Mouse (Mus musculus): ENCODE measurements around the gene Tmcc3. TPM values are rescaled to one million over a fixed set of nuclear protein-coding genes. Genes with fewer than 3 reads are reported as not detected.

The Tmcc3 gene
- total RNA-seq, 2 experiments from 2014 or later = 25.7 to 31.5 TPM

DNA sequence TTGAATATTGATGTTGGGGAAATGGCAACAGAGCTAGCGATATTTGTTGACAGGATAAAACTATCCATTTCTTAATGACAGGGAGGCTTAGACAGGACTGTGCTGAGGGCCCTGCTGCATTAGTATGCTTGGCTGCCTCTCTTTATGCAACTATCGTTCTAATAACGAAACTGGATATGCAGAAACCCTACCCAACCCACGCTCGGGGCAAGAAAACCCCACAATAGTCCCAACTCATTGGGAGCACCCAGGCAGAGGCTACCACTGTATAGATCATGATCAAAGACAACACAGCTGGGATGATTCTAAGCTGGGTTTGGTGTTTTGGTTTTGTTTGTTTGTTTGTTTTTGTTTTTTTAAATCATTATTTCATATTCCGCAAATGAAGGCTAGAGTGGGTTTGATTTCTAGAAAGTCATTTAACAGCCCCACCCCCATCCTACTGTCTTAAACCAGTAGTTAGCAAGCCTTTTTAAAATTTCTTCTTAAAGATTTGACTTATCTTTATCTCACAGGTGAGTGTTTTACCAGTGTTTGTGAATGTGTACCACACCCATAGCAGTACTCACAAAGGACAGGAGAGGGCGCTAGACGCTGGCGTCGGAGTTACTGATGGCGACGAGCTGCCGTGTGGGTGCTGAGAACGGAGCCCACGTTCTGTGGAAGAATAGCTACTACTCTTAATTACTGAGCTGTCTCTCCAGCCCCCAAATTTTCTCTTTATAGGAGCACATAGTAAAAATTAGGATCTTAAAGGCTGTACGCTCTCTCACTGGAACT is 20.8 kb downstream of the Tmcc3 start:
- no peak for DNase-seq

DNA sequence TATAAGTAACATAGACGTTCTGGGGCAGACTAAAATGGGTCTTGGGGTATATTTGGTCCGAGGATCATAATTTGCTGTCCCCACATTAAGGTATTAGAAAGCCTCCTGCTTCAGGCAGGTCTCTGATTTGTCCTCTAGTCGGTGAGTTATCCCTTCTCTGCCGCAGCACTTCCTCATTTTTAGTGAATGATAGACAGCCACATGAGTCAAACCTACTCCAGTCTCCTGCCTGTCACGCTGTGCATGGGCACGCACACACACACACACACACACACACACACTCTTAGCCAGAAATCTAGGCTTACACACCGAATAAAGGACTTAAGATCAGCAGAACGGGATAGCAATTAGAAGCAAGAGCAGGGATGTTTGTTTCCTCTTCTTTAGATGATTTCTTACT is 21.6 kb downstream of the Tmcc3 start:
- no peak for DNase-seq

DNA sequence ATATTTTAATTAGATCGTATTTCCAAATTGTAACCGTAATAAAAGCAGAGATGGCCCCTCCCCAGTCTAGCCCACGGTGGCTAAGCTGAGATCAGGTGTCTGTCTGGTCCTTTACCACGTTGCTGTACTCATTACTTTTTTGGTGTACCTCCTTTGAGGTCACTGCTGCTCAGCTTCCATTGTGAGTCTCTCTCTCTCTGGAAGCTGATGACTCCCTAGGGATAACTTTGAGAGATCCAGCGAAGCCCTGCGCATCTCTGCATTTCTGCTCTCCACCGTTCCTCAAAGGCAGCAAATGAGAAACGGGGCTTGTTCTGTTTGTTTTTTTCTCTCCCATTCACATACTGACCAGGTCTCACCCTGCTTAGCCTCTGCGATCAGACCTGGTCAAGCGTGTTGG is 23.3 kb downstream of the Tmcc3 start:
- DNase-seq = no peak

DNA sequence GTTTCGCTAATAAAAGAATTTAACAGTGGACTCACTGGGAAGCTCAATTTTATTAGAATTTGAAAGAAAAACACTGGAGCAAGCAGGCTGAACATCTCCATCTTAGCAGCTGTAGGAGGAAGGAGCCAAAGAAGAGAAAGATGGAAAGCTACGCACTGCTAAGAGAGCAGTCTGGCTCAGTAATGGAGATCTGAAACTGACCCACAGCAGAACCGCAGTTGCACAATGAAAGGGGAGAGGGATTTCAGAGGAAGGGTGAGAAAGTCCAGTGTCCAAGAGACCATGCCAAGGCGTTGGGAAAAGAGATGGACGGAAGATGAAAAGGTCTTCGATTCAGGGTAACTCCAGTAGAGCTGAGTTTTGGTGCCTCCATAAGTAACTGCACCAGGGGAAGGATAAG is 24.3 kb downstream of the Tmcc3 start:
- DNase-seq = no peak

DNA sequence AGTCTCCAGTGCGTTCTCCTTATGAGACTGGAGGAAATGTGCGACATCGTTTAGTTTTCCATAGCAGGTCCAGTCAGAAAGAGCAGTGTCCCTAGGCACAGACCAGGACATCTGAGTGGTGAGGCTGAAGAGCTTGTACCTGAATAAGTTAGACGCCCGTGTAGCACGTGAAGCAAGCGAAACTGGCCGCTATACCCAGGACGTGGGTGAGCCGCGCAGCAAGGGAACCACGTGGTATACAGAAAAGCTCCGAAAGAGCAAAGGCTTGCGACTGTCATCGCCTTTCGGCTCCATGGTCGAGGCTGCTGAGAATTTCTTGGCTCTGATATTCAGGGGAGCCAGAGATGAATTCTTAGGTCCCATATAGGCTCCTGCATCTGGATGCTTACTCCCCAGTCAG is 29.8 kb downstream of the Tmcc3 start:
- DNase-seq = no peak

DNA sequence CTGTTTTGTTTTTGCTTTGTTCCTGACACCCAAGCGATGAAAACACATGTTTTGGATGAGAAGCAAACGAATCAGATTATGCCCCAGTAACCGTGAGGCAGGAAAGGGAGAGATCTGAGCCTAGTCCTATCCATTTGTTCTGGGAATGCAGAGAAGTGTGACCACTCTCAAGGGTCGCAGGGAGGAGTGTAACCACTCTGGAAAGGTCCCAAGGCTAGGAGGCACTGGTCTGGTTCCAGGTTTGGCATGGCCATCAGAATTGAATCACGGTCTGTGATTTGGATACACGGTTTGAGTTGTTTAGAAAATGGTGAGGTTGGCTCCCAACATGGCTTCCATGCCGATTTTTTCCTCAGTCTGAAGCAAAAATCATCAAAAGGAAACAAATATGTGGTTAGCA is 30.5 kb downstream of the Tmcc3 start:
- DNase-seq = no peak

DNA sequence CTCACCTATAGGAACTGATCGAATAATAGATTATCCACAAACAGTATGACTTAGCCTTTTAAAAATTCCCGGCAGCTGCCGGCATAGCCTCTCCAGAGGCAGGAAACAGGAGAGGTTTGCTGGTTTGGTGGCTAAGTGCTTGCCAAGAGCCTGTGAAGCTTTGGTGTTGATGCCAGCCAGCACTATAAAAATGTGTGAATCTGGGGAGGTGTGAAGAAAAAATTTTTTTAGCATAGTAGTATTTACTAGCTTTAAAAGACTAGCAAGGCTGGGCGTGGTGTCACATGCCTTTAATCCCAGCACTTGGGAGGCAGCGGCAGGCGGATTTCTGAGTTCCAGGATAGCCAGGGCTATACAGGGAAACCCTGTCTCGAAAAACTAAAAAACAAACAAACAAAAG is 31.8 kb downstream of the Tmcc3 start:
- no peak for DNase-seq

DNA sequence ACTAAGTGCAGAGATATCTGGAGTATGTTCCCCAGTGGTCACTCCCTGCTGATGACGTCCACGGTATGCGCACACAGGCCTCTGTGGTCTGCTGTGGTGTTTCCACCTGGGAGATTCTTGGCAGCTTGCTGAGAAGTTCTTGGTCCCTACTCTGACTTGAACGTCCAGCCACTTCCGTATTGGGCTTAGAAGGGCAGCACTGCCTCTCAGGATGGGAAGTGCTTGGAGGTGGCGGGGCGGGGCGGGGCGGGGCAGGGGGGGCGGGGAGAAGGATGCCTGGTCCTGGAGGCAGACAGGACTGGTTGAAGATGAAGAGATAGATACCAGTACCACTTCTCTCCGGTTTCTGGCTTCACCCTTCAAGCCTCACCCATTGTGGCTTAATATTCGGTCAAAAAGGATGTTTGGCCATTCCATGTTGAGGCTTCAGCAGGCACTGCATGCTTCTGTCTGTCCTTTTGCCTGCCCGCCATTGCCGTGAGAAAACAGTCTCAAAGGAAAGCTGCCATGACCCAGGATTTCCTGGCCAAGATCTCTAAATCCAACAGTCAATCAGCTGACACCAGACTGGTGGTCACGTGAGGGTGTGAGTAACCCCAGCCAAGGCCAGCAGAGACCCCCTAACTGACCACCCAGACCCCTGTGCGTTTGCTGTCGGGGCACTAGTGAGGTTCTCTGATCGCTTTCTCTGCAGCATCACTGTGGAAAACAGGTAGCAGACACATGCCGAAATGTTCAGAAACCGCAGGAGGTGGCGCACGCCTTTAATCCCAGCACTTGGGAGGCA is 33.1 kb downstream of the Tmcc3 start:
- DNase-seq = no peak

DNA sequence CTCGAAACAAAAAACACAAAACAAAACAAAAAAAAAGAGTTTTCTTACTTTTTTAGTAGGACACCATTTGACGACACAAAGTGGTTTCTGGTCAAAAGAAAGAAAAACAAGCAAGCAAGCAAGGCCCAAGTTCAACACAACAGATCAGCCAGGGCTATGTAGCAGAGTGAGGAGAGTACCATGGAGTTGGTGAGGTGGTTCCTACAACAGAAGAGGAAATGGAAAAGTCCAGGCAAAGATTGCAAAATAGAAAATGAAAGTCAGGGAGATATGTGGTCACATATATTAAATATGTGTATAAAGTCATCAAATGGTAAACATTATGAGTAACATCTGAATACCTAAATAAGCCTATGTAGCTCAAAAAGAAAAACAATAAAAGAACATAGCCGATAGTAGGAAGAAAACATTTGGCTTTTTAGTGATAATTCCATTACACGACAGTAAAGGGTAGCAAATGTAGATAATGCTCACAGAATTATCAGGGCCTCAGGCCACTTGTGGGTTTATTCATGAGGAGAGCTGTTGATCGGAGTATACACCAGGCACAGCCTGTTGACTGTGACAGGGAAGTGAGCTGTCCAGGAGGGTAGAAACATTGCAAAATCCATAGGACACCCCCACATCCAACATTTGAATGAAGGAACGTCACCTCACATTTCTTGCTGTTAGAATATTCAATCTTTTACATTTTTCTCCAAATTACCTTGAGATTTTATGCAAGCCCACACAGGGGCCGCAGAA is 33.9 kb downstream of the Tmcc3 start:
- no peak for DNase-seq

DNA sequence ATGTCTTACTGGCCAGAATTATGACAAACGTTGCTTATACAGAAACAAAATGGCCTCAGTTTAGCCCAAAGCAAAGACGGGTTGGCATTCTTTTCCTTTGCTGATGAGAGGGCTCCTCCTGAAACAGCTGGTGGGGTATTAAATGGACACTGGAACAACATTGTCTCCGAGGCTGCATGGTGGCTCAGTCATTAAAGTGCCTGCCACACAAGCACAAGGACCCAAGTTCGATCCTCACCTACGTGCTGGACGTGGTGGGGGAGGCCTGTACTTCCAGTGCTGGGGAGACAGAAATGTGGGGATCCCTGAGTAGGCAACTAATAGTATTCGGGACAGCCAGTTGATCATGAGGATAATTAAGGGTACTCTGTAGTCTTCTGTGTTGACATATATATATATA is 34.8 kb downstream of the Tmcc3 start:
- DNase-seq = no peak

DNA sequence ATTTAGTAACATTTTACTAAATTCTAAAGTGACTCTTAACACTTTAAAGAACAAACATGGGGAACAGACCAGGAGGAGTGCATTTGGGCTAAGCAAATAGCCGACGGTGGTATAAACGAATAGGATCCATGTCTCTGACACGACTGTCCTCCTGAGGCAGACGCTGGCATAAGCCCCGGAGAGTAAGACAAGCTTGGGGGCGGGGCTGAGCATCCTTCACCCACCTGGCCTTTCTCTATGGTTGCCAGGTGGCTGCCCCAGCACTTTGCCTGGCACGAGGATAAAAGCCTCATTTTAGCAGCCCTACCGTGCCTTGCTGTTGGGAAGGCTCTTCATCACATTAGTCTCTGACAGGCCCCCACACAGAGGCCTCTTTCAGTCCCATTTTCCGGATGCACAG is 35.5 kb downstream of the Tmcc3 start:
- DNase-seq = no peak

DNA sequence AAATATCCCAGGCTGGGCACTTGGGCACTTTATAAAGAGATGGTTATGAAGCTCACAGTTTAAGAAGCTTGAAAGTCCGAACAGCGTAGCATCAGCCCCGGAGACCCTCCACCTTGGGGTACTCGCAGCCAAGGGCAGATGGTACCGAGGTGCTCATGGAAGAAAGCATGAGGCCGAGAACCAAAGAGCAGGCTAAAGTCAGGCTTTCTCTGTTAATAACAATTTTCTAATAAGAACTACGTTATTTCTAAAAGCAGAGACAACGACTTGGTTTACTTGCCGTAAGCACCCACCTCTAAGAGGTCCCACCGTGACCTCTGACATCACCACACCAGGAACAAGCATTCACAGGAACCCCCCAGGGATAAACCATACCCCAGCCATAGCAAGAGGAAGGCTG is 36.2 kb downstream of the Tmcc3 start:
- DNase-seq = no peak

DNA sequence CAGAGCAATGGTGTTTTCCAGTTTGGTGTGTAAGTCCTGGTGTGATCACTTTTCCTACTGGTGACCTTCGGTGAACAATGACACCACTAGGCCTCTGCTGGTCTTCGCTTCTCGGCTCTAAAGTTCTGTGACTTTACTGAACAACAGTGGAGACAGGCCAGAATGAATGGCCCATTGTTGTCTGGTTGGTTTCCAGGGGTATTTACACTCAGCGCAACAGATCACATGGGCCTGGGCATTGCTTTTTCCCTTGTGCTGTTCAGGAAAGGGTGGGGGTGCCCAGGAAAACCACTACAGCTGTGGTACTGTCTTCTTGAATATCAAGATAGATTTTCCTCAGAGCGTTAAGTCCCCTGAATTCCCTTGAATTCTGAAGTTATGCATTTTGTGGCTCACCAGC is 38.5 kb downstream of the Tmcc3 start:
- DNase-seq = no peak

DNA sequence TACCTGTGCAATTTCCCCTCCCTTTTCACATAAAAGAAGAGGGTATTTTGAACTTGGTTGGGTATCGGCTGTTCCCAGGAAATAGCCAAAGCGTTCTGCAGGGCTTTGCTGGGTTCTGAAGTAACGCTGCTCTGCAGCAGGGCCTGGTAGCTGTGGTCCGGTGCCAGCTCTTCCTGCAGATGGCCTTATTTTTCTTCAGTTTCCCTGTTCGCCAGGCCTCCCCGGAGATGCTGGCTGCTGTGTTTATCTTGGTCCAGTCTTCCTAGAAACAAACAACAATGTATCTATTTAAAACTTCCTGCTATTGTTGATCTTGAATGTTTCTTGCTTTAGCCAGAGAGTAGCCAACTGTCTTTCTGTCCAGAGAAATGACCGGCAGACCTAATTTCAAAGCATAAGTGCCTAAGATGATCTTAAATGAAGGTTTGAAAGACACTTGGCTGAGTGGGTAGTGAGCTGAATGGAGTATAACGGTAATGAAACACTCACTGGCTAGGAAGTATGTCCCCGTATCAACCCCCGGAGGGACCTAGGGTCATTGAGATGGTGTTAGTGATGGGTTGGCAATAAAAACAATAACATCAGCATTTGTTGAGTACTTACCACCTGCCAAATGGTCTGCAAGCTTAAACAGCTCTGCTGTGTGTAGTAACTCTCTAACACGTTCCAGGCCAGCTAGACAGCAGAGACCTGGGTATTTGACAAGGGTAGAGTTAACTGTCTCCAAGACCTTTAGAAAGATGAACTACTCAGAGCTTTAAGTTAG is 39.3 kb downstream of the Tmcc3 start:
- DNase-seq = peak in 1 of 2 experiments; percentile 31

DNA sequence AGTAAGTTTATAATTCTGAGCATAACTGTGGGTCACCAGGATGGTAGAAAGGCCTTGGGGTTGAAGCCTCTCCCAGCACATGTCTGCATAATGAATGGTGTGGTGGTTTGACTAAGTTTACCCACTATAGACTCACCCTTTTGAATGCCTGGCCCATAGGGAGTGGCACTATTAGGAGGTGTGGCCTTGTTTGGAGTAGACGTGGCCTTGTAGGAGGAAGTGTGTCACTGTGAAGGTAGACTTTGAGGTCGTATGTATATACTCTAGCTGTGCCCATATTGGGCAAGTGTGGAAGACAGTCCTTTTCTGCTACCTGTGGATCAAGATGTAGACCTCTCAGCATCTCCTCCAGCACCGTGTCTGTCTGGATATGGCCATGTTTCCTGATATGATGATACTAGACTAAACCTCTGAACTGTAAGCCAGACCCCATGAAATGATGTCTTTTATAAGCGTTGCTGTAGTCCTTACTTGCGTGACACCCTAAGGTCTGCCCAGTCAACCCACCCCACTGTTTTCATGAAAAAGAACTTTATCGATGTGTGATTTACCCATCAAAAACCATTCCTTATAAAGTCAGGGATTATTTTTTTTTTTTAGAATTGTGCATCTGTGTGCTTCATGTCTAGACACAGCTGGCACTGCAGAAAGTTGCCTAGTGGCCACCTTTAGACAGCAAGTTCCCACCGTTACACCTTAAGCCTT is 40.6 kb downstream of the Tmcc3 start:
- no peak for DNase-seq

DNA sequence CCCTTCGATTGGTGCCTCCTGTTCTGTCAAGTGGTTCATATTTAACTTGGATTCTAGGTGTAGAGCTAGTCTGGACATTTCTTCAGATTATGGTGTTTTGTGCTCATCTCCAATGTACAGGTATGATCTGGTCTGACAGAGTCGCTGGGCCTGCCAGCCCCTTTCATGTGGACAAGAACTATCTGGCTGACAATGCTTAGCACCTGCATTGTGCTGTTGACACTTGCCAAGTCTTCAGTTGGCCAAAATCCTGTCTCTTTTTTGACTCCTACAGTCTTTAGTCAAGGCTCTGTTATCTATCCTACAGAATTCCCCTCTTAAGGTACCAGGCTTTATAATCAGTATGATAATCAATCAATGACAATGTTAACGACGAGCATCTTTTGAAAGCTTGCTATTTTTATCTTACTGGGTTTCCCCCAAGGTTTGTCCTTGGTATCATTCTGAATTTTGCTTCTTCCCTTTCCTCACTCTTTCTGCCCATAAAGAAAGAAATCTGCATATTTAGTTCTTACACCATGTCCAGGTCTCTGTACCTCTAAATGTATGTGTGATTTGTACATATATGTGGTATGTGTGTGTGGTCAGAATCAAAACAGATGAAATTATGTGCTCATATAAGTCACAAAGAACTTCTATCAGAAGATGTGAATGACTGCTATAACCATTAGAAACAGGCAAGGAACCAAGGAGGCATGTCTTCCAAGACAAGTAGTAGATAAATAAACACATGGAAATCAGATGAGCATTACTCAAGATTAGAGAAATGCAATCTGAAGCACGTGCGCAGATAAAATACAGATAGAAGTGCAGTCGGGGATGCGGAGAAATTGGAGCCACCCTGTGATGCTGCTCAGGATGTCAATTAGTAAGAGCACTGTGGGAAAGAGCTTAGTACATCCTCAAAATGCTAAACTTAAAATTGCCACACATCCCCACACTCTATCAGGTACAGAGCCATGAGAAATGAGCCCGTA is 41.4 kb downstream of the Tmcc3 start:
- DNase-seq = no peak

DNA sequence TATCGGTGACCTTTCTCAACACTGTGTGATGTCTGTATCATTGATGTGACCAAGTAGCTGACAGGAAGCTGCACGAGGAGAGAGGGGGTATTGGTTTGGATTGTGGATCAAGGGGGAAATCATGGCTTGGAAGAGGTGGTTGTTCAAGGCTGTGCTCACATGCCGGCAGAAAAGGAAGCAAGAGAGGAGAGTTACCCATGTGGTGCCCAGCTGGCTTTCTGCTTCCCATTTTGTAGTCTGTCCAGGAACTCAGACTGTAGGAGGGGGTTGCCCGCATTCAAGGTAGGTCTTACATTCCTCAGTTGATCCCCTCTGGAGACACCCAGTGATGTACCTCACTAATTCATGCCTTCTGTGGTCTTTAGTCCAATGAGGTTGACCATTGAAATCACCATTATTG is 42.3 kb downstream of the Tmcc3 start:
- no peak for DNase-seq

DNA sequence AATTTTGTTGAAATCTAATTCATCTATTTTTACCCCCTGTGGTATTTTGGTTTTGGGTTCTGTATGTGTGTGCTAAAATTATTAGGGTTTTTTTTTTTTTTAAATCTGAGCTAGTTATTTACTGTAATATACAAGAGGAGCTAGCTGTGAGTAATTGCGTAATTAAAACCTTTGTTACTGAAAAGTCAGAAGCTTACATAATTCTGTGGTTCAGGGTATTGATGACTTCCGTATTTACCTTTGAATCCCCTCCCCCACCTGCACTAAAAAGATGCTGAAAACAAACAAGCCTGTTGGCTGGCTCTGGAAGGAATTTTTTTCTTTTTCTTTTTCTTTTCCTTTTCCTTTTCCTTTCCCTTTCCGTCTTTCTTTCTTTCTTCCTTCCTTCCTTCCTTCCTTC is 42.7 kb downstream of the Tmcc3 start:
- DNase-seq = no peak

DNA sequence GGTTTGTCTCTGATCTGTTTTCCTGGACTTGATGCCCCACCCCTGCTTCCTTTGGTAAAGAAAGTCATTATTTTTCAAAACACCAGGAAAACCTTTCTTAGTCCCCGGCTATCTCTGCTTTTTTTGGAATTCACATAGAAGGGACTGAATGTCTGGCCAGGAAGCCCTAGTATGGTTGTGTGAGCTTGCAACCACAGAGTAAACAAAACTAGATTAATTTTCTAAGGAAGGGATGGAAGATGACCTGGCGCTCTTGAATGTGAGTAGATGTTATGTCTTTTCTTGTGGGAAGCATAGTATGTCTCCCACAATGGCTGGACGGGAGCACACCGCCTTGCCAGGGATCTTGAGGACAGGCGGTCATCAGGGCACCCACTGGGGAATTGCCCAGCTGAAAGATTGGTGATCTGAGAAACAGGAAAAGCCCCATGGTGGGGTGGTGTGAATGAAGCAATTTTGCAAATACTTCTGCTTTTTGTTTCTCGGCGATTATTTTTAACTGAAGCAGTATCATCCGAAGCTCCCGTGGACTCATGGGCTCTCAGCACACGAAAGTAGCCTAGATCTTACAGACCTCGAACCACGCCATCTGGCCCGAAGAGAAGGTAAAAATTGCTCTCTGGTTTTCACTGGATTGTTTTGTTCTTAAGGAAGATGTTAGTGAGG is 44.9 kb downstream of the Tmcc3 start:
- DNase-seq = peak; percentile 51 to 60

DNA sequence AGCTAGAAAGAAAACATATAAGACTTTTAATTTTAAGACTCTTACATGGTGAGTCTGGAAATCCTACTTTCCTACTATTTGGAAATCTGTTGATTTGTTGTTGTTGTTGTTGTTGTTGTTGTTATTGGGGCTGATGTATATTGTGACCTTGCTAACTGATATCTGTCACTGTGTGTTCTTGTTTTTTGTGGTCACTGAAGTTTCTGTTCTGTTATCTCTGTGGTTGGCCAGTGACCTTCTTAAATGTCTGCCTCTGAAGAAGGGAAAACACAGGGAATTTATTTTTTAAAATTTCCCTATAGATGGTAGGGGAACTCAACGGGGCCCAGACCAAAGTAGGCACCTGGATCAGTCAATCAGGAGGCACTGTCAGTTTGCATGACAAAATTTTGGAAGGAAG is 48.9 kb downstream of the Tmcc3 start:
- DNase-seq = no peak

Measured in heart, adult 18-20 months (tissue).